Mouse (Mus musculus): ENCODE results near the gene Tmem88.

GRCm38 (mm10) chr11:69419813-69420553 is 21.9 kb upstream of the Tmem88 start:
- TF ChIP-seq CTCF (IDR thresholded peaks at IDR 0.05; ENCODE audit: low read depth, low read length): no peak
- no peak for TF ChIP-seq POLR2A (IDR thresholded peaks at IDR 0.05; ENCODE audit: extremely low read depth, insufficient read depth, low read length)
